Mouse (Mus musculus) lung, embryonic 16.5 days (tissue): ENCODE measurements around the gene Wdr34. TPM values are rescaled to one million over a fixed set of nuclear protein-coding genes. Genes with fewer than 3 reads are reported as not detected.
"Not testable (repeated sequence)": the region's sequence is repeated elsewhere in the genome, so short reads cannot be mapped to it uniquely, and the experiment has no call there.

Experiments used
- ATAC-seq: fragments of 200-750 bp; cut with Nextera tagmentation; 2 replicates; pipeline ENCODE4 v1.8.0; 2017; ENCODE audit warnings: low read depth, mild to moderate bottlenecking, moderate library complexity
- H3K27ac ChIP-seq: fragments of 300-500 bp; sonication (generic); 2 replicates; pipeline ENCODE4 v1.5.1; 2014; ENCODE audit warnings: mild to moderate bottlenecking, control low read depth, low read length
- H3K27me3 ChIP-seq: fragments of 300-500 bp; sonication (generic); 2 replicates; pipeline ENCODE4 v1.6.1; 2014; ENCODE audit warnings: low read depth, low read length, mixed read lengths; ENCODE audit not compliant: control insufficient read depth, insufficient read depth
- H3K36me3 ChIP-seq: fragments of 300-500 bp; sonication (generic); 2 replicates; pipeline ENCODE4 v1.6.1; 2014; ENCODE audit warnings: low read length; ENCODE audit not compliant: control insufficient read depth, insufficient read depth
- H3K4me1 ChIP-seq: fragments of 300-500 bp; sonication (generic); replicated peaks from 2 replicates; pipeline ENCODE4 v1.6.1; 2014; ENCODE audit warnings: low read length, mixed read lengths; ENCODE audit not compliant: control insufficient read depth, insufficient read depth
- H3K4me2 ChIP-seq: fragments of 300-500 bp; sonication (generic); 2 replicates; pipeline ENCODE4 v1.6.1; 2014; ENCODE audit warnings: low read depth, low read length, control low read depth
- H3K4me3 ChIP-seq: fragments of 300-500 bp; sonication (generic); 2 replicates; pipeline ENCODE4 v1.5.1; 2014; ENCODE audit warnings: mild to moderate bottlenecking, low read length, control low read depth
- H3K9ac ChIP-seq: fragments of 300-500 bp; sonication (generic); 2 replicates; pipeline ENCODE4 v1.6.1; 2014; ENCODE audit warnings: low read length, control low read depth
- H3K9me3 ChIP-seq: fragments of 300-500 bp; sonication (generic); 2 replicates; pipeline ENCODE4 v1.6.1; 2016; ENCODE audit warnings: low read length; ENCODE audit not compliant: control insufficient read depth
- WGBS: fragments of 180-500 bp; shearing (Covaris S2); extraction: QIAGEN DNeasy Blood & Tissue Kit; methylation state at CpG from one replicate; pipeline ENCODE4 v1.1.7; 2014; 5-methylcytosine and 5-hydroxymethylcytosine counted together
- polyA plus RNA-seq: library from polyadenylated mRNA; unstranded; fragments of >200 nt; fragmentation: Nextera tagmentation; extraction: Ambion mirVana; gene quantifications from 2 replicates; pipeline ENCODE4 v1.2.1, GENCODE M21; 2015

The Wdr34 gene
- polyA plus RNA-seq, 1 experiment from 2014 or later, result 32.9 TPM

DNA sequence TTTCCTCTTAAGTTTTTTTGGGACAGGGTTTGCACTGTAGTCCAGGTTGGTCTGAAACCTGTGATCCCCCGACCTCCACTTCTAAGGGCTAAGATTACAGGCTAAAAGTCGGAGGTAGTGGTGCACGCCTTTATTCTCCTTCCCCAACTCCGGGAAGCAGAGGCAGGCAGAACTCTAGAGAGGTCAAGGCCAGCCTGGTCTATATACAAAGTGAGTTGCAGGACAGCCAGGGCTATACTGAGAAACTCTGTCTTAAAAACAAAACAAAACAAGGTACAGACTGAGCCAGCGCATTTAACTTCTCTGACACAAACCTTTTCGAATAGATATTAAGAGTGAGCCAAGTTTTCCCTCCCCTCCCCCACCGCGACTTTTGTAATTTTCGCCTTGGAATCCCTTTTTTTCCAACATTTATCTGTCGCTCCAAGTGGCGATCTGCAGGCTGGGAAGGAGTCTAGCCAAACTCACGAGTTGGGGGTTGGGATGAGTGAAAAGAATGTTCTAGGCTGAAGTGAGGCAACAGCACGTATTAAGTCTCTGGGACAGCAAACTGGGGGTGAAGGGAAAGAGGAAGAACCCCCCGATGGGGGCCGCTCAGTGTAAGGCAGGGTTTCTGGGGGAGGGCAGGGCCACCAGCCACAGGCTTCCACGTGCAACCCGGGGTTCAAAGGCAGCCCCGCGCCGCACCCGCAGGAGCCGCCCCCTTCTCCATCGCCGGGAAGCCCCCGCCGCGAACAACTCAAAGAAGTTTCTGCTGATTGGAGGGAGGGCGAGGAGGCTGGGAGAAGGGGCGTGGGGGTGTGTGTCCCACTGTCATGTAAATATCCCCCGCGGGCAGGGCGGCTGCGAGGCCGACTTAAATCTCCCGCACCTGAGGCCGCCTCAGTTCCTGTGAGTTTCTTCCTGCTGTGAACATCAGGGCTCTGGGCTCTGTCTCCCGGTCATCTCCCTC lies 12.8 kb upstream of the Wdr34 start:
- H3K36me3 ChIP-seq, result no peaks in the 10 kb centered on the region
- no peaks in the 10 kb centered on the region for H3K9me3 ChIP-seq
- ATAC-seq, result peak; percentile 37
- peak overlapping the region; percentile 85 for H3K9ac ChIP-seq
- 6% methylated on average over 33 of the region's 37 CpGs for WGBS
- peaks cover 25% of the 10 kb centered on the region for H3K4me1 ChIP-seq
- H3K27me3 ChIP-seq, result no peaks in the 10 kb centered on the region
- peak overlapping the region; percentile 64 for H3K4me3 ChIP-seq
- peak overlapping the region; percentile 79 for H3K4me2 ChIP-seq
- peak overlapping the region; percentile 97 for H3K27ac ChIP-seq

DNA sequence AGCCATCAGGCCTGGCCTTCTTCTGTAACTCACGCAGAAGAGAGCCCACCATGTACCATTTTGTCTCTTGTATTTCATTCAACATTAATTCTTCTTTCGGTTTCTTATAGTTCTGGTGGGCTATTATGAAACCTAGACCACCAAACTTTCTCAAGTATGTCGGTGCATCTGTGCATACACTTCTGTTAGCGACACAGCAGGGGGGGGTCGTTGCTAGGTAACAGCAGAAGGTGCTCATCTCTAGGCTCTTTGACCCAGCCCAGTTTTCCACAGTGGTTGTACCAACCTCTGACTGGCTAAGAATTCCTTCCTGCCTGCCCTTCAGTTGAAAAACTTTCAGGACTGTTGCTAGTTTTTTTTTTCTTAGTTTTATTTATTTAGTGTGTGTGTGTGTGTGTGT lies 9.7 kb upstream of the Wdr34 start:
- no peak overlapping the region for H3K4me2 ChIP-seq
- H3K27ac ChIP-seq, result no peak overlapping the region
- H3K4me1 ChIP-seq, result peaks cover 7% of the 10 kb centered on the region
- H3K4me3 ChIP-seq, result no peak overlapping the region
- no peak for ATAC-seq
- H3K27me3 ChIP-seq, result no peaks in the 10 kb centered on the region
- H3K36me3 ChIP-seq, result no peaks in the 10 kb centered on the region
- H3K9me3 ChIP-seq, result no peaks in the 10 kb centered on the region
- 57% methylated on average over 5 of the region's 5 CpGs for WGBS
- H3K9ac ChIP-seq, result no peak overlapping the region

DNA sequence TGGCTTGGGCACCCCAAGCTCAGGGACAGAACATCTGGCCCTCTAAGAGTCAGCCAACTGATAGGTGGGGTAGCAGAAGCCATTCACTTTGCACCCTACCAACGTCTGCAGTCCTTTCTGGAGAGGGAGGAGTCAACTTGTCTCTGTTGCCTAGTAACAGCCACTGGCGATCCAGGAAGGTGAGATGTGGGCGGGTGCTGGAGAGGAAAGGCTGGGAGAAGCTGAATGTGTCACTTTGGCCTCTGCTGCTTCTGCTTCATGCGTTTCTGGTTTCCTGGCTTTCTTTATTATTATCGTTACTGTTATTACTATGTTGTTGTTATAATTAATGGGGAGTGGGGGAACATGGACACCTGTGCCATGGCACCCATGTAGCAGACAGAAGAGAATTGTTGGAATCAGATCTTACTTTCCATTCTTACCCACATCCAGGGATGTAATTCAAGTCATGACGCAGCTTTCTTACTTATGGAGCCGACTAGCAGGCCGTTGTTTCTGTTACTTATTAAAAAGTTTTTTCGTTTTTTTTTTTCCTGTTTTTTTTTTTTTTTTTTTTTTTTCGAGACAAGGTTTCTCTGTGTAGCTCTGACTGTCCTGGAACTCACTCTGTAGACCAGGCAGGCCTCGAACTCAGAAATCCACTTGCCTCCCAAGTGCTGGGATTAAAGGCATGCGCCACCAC lies 8.7 kb upstream of the Wdr34 start, which contains the start of gene Set:
Gene Set (plus strand): TSS at position 156 of the 682 bp plus-strand sequence.
- ATAC-seq, result no peak
- Histone ChIP-seq H3K27ac (no peak within 1 kb of the TSS), H3K9ac (no peak within 1 kb of the TSS), H3K36me3 (no peaks in the 10 kb centered on the region), H3K4me3 (no peak within 1 kb of the TSS), H3K4me2 (no peak within 1 kb of the TSS), H3K27me3 (no peaks in the 10 kb centered on the region; the same call in 1 of the 2 replicates), H3K4me1 (peaks cover 4% of the 10 kb centered on the region; the same call in 1 of the 2 replicates), H3K9me3 (no peaks in the 10 kb centered on the region)
- WGBS, result 33% methylated on average over 12 of the region's 12 CpGs

DNA sequence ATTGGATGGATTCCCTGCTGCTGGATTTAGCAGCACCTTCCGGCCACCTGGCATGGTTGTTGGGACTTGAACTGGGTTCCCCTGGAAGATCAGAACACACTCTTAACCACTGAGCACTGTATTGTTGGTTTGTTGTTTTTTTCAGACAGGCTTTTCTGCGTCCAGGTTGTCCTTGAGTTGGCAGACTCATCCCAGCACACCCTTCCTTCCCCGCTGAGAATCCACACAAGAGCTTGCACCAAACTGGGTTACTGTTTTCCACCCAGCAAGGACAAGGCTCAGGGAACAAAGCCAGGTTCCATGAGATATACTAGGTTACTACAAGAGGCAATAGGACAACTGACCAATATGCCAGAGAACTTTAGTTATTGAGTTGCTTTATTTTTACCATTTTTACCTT lies 8.1 kb upstream of the Wdr34 start:
- Histone ChIP-seq H3K36me3 (no peaks in the 10 kb centered on the region), H3K9ac (no peak overlapping the region), H3K27me3 (no peaks in the 10 kb centered on the region; the same call in 1 of the 2 replicates), H3K4me2 (no peak overlapping the region), H3K27ac (no peak overlapping the region), H3K4me3 (no peak overlapping the region), H3K4me1 (peaks cover 4% of the 10 kb centered on the region; the same call in 1 of the 2 replicates), H3K9me3 (no peaks in the 10 kb centered on the region)
- no peak for ATAC-seq
- WGBS, result 91% methylated on average over 3 of the region's 3 CpGs

DNA sequence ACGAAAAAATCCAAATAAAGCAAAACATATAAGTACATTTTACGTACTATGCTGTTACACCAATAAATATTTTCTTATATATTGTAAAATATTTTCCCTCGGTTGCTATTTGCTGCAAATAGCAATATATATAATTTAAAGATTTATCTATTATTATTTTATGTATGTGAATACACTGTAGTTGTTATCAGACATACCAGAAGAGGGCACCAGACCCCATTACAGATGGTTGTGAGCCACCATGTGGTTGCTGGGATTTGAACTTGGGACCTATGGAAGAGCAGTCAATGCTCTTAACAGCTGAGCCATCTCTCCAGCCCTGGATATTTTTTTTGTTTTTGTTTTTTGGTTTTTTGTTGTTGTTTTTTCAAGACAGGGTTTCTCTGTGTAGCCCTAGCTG lies 6.6 kb upstream of the Wdr34 start:
- H3K27ac ChIP-seq, H3K27me3 ChIP-seq, H3K4me2 ChIP-seq, H3K36me3 ChIP-seq, ATAC-seq, H3K9ac ChIP-seq, H3K9me3 ChIP-seq, H3K4me1 ChIP-seq, H3K4me3 ChIP-seq: not testable (repeated sequence)
- WGBS, result 86% methylated on average over 3 of the region's 3 CpGs

DNA sequence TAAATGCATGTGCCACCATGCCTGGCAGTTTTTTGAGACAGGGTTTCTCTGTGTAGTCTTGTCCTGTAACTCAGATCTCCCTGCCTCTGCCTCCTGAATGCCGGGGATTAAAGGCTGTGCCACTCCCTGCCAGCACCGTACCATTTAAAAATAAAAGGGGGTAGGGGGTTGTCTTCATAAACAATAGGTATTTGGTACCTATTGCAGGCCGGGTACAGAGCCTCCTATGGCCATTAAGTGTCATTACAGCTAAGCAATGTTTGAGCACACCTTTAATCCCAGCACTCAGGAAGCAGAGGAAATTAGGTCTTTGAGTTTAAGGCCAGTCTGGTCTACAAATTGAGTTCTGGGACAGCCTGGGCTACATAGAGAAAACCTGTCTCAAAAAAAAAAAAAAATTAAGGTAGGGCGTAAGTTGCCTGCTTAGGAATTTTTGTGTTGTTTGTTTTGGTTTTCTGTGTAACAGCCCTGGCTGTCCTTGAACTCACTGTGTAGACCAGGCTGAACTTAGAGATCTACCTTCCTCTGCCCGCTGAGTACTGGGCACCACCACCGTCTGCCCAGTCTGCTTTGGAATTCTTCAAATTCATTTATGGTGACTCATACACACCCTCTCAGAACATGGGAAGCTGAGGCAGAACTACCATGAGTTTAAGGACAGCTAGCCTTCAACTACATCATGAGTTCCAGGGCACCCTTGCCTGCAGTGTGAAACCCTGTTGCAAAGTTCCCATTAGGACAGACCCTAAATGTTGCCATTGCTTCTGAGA lies 3.5 kb upstream of the Wdr34 start:
- 32% methylated on average over 6 of the region's 6 CpGs for whole genome bisulfite sequencing
- Histone ChIP-seq H3K4me1 (peaks cover 4% of the 10 kb centered on the region; the same call in 1 of the 2 replicates), H3K9me3 (no peaks in the 10 kb centered on the region), H3K27ac (no peak overlapping the region), H3K36me3 (no peaks in the 10 kb centered on the region), H3K4me3 (no peak overlapping the region), H3K4me2 (no peak overlapping the region), H3K27me3 (no peaks in the 10 kb centered on the region; the same call in 1 of the 2 replicates), H3K9ac (no peak overlapping the region)
- no peak for ATAC-seq

DNA sequence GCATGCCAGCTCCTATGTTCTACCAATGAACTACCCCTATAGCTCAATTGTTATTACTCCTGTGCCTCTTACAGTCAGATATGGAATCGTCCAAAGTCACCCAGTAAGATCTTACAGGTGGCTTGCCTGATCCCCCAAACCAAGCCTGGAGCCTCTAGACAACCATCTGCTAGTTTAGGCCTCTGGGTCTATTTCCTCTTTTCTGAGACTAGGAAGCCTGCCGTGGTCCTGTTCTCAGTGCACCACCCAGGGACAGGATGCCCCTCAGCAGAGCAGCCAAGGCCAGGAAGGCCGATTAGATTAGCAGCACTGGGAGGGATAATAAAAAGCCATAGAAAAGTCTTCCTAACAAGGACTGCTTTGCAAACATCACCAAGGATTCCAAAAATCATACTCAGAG lies 1.1 kb upstream of the Wdr34 start:
- ATAC-seq, result no peak
- Histone ChIP-seq H3K9me3 (no peaks in the 10 kb centered on the region), H3K9ac (no peak overlapping the region), H3K36me3 (no peaks in the 10 kb centered on the region; the same call in 1 of the 2 replicates), H3K4me3 (no peak overlapping the region), H3K4me1 (peaks cover 4% of the 10 kb centered on the region; the same call in 1 of the 2 replicates), H3K27me3 (no peaks in the 10 kb centered on the region; the same call in 1 of the 2 replicates), H3K27ac (no peak overlapping the region), H3K4me2 (no peak overlapping the region)
- 84% methylated on average over 3 of the region's 3 CpGs for WGBS

DNA sequence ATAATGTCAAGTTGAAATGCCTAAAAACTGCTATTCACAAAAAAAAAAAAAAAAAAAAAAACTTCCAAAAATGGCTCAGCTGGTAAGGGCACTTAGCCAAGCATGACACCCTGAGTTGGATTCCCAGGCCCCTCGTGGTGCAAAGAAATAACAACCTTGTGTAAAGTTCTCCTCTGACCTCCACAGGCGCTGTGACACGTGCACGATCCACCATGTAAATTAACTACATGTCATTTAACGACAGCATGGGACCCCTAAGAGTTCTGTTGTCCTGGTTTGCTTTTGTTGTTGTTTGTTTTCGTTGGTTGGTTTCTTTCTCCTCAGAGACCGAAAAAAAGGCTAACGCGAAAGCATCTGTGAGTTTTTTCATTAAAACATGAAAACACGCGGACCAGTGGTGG lies 580 bp downstream of the Wdr34 start:
- H3K9me3 ChIP-seq, result no peaks in the 10 kb centered on the region
- peak overlapping the region; percentile 82 for H3K9ac ChIP-seq
- no peaks in the 10 kb centered on the region for H3K27me3 ChIP-seq
- peak overlapping the region; percentile 77 for H3K27ac ChIP-seq
- H3K4me2 ChIP-seq, result peak overlapping the region; percentile 71
- H3K36me3 ChIP-seq, result no peaks in the 10 kb centered on the region; the same call in 1 of the 2 replicates
- 51% methylated on average over 11 of the region's 11 CpGs for WGBS
- H3K4me3 ChIP-seq, result peak overlapping the region; percentile 75
- peaks cover 4% of the 10 kb centered on the region; the same call in 1 of the 2 replicates for H3K4me1 ChIP-seq
- ATAC-seq, result no peak
